Mouse (Mus musculus): ENCODE results near the gene Olfr1115.
"Not testable (repeated sequence)": the region's sequence is repeated elsewhere in the genome, so short reads cannot be mapped to it uniquely, and the experiment has no call there.

The Olfr1115 gene

DNA sequence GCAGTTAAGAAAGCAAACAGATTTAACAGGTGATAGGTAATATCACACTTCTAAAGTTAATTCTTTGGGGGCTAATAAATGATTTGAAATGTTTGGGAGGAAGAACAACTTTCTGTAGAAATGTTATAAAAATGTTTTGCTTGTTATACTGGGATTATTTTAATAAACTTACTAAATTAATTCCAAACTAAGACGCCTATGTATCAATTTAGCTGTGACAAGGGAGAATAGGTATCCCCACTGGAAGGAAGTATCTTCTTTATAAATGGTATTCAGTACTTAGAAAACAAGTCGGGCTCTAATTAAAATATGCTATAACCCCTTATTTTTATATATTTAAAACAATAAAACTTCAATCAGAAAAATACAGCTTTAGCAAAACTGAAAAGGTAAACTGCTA lies at the start of gene Olfr1115:
TSS of gene Olfr1115 (plus strand) at position 301 of the 400 bp plus-strand sequence.
- DNase-seq (ENCODE audit: low spot score), result no peak

DNA sequence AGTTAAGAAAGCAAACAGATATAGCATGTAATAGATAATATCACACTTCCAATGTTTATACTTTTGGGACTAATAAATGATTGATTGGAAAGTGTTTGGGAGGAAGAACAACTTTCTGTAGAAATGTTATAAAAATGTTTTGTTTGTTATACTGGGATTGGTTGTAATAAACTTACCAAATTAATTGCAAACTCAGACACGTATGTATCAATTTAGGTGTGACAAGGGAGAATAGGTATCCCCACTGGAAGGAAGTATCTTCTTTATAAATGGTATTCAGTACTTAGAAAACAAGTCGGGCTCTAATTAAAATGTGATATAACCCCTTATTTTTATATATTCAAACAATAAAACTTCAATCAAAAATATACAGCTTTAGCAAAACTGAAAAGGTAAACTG lies 39.1 kb upstream of the Olfr1115 start, which contains the start of gene Olfr1113:
TSS of gene Olfr1113 (plus strand) at position 301 of the 400 bp plus-strand sequence.
- no peak for DNase-seq (ENCODE audit: low spot score)

DNA sequence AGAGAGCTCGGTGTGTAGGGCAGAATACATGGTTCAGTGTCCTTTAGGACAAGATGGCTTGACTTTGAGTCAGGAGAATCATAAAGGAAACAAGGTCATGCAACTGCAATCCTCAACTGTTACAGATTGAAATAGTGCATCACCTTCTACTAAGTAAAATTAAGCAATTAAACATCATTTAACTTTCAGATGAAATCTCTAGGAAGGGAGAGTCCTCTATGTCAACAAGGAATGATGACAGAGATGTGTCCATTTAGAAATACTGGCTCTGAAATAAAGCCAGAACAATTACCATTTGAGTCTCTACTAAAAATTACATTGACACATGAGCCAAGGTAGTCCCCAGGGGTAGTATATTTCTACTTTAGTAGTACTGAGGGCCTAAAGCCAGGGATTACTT lies 19.4 kb downstream of the Olfr1115 start, which contains the start of gene Olfr1116:
TSS of gene Olfr1116 (plus strand) at position 301 of the 400 bp plus-strand sequence.
- no peak for DNase-seq (ENCODE audit: low spot score)

DNA sequence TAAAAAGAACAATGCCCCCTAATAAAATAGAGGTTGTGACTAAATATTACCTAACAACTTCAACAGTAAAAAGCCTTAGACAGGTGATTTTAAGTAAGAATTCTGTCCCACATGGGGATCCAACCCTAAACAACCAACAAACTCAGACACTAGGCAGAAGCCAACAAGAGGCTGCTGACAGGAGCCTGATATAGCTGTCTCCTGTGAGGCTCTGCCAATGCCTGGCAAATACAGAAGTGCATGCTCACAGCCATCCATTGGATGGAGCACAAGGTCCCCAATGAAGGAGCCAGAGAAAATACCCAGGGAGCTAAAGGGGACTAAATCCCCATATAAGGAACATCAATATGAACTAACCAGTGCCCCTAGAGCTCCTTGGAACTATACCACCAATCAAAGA lies 46.2 kb downstream of the Olfr1115 start:
- DNase-seq (ENCODE audit: low spot score), result not testable (repeated sequence)
